Mouse (Mus musculus) megakaryocyte, embryonic 14.5 days (primary cell): ENCODE measurements around the gene Zfp579.

Source experiments
- FLI1 ChIP-seq: IDR thresholded peaks from 2 replicates; pipeline ENCODE4 v1.6.1; 2012; ENCODE audit warnings: low read length, inconsistent platforms, mixed read lengths
- GATA1 ChIP-seq: IDR thresholded peaks from 3 replicates; pipeline ENCODE4 v1.6.1; 2012; ENCODE audit warnings: mixed read lengths, low read length, inconsistent platforms, borderline replicate concordance

GRCm38 (mm10) chr7:5015118-5016001, 19.4 kb upstream of the Zfp579 start, which contains the start of gene Gm44973:
- TF ChIP-seq GATA1, result peak; percentile 54; the same call in 1 of the 3 replicates
- no peak for TF ChIP-seq FLI1
